Mouse (Mus musculus): ENCODE measurements around the gene Hat1. TPM values are rescaled to one million over a fixed set of nuclear protein-coding genes. Genes with fewer than 3 reads are reported as not detected.

Hat1 gene
- 1.0 and 1.2 TPM in 2 replicates for polyA plus RNA-seq (2012; rRNA removed)

DNA sequence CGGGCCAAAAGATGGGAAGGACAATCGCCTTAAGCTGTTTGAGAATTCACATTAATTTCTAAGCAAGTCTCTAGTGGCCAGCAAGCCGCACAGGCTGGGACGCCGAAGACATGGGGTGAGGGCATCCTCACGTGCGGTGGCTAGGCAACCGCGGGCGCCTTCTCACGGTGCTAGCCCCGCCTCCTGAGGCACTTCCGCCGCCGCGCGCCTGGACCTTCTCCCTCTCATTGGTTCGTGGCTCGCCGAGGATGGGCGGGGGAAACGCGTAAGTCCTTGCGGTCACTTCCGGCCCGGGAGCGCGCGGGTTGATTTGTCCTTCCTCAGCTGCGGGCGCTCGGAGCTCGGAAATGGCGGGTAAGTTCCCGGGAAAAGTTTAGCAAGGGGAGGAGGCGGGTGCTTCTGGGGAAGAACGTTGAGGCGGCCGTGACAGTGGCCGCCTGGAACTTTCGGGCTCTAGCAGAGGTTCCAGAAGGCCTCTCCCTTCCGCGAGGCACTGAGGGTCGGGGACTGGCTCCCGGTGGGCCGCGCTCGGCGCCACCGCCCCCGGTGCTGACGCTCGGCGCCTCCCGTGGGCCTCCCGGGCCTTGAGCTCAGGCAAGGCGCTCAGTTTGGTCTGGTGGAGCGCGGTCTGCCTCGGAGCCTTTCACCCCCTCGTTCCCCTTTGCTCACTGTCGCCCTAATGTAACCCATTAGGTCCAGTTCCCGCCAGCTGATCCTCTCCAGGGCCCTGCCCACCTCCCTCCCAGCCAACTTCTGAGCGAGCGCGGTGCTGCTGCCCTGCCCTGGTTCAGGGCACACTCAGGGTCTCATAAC, at the start of gene Hat1:
TSS of gene Hat1 (plus strand) at position 8 of the 813 bp plus-strand sequence.

DNA sequence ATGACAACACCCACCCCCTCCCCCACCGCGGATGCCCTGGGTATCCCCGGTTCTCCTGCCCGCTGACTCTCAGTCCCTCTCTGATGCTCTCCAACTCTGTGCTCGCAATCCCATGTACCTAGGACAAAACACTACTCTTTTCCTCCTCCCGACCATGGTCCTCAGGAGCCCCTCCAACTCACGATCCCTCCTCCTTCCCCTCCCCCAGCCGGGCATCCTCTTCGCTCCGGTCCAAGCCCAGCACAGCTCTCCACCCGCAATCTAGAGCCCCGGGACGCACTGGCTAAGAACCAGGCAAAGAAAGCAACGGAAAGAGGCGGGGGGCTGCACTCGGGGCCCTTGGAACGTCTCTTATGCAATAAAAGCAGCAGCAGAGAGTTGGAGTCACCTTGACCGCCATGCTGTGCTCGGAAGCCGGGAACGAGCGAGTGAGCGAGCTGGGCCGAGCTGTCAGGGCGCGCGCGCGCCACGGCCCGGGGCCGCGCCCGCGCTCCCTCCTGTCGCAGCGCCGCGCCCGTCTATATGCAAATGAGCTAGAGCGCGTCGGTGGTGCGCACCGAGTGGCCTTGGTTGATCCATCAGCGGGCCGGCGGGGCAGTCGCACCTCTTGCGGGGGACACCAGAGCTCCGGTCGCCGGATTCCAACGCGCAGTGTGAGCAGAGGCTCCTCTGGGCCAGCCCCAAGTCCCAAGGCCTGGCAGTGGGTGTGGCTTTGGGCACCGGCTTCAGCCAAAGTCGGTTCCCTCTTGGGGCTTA, 21.5 kb upstream of the Hat1 start, which contains the start of gene Slc25a12:
TSS of gene Slc25a12 (minus strand) at position 625 of the 756 bp plus-strand sequence.

DNA sequence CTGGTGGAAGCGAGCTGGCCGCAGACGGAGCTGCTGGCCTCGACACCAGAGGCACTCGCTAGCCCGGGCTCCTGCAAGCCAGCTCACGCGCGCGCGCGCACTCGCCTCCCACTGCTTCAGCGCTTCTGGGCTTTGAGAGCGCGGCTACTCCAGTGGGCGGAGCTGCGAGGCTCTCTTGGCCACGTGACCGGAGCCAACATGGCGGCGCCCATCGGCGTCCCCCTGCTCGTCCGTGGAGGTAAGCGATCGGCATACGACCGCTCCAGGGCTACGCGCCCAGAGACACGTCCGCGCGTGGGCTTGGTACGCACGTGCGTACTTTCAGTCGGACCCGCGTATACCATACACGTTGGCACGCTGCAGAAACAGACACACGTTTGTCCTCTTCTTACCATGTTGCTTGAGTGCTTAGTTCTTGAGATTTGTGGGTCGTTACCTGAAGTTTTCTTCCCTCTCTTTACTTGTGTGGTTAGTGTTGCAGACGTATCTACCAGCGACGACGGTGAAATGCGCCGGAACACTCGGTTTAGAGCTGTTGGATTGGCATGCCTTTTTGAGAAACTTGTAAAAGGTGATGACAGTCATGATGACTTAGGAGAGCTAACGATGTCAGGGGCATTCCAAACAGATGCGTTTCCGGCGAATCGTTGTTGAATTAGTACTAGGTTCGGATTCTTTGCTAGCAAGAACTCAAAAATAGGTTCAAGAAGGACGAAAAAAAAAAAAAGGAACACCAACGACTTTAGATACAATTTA, 64.6 kb downstream of the Hat1 start, which contains the start of gene Metap1d:
TSS of gene Metap1d (plus strand) at position 116 of the 756 bp plus-strand sequence.

Other genes starting within 250 kb of the Hat1 start
- gene Dync1i2, start 177.3 kb upstream of the Hat1 start, polyA plus RNA-seq (2012; rRNA removed), result 8.2 and 11.4 TPM in 2 replicates
- gene Slc25a12, start 21.2 kb upstream of the Hat1 start, polyA plus RNA-seq (2012; rRNA removed), result 24.8 and 27.9 TPM in 2 replicates
- 8.4 and 10.9 TPM in 2 replicates for gene Metap1d, start 64.3 kb downstream of the Hat1 start, polyA plus RNA-seq (2012; rRNA removed)
- 0.43 and 0.69 TPM in 2 replicates for gene Dlx1, start 139.2 kb downstream of the Hat1 start, polyA plus RNA-seq (2012; rRNA removed)
- gene Dlx2, start 157.8 kb downstream of the Hat1 start, polyA plus RNA-seq (2012; rRNA removed), result 0.09 and 0.46 TPM in 2 replicates